11 mouse cellular contexts compared by ENCODE assay signal in genomic region chr1:194742901-194743422, GRCm38 (mm10).
A peak's percentile ranks its signal among the peaks of the same experiment; 100 is the strongest.
DNase-seq lines count a peak whose midpoint lies in the region; ATAC-seq and TF ChIP-seq lines count a peak whose summit lies in the region.
"Had no signal": no experiment of that assay in that cellular context is flagged by ENCODE, and none has a peak within 500 bp of the region (broad histone marks: within the 10 kb centered on the region; RNA-seq: fewer than 3 reads in every experiment).

No protein-coding gene starts in this region.

- H3K36me3 ChIP-seq in hindbrain, embryonic 10.5 days: peaks cover 13% of the 10 kb centered on the region
- no peaks in the 10 kb centered on the region for H3K36me3 ChIP-seq in hindbrain, embryonic 11.5 days (ENCODE audit: control insufficient read depth, insufficient read depth, low read length)
- H3K36me3 ChIP-seq in embryonic facial prominence, embryonic 14.5 days (ENCODE audit: control insufficient read depth, insufficient read depth, low read length): peaks cover 3% of the 10 kb centered on the region; the same call in 1 of the 2 replicates
- H3K36me3 ChIP-seq in stomach, postnatal 0 days (ENCODE audit: control insufficient read depth, insufficient read depth, low read length): no peaks in the 10 kb centered on the region

- no peak overlapping the region for H3K4me2 ChIP-seq in hindbrain, embryonic 11.5 days (replicated peaks; ENCODE audit: low read depth, low read length)
- H3K4me2 ChIP-seq in embryonic facial prominence, embryonic 14.5 days (ENCODE audit: low read depth, low read length): no peak overlapping the region
- no peak overlapping the region for H3K4me2 ChIP-seq in stomach, postnatal 0 days (replicated peaks; ENCODE audit: low read depth)

- H3K9me3 ChIP-seq in hindbrain, embryonic 10.5 days: no peaks in the 10 kb centered on the region
- H3K9me3 ChIP-seq in hindbrain, embryonic 11.5 days (ENCODE audit: control insufficient read depth, low read length): no peaks in the 10 kb centered on the region
- no peaks in the 10 kb centered on the region for H3K9me3 ChIP-seq in embryonic facial prominence, embryonic 14.5 days (ENCODE audit: control insufficient read depth, low read length)
- no peaks in the 10 kb centered on the region for H3K9me3 ChIP-seq in stomach, postnatal 0 days (ENCODE audit: control insufficient read depth, low read length)

- no peak for TF ChIP-seq EP300 in stomach, postnatal 0 days (optimal IDR thresholded peaks at IDR 0.05)

- H3K4me1 ChIP-seq in hindbrain, embryonic 10.5 days (replicated peaks): peaks cover 37% of the 10 kb centered on the region
- no peaks in the 10 kb centered on the region for H3K4me1 ChIP-seq in hindbrain, embryonic 11.5 days (replicated peaks; ENCODE audit: control insufficient read depth, insufficient read depth, low read length)
- H3K4me1 ChIP-seq in embryonic facial prominence, embryonic 14.5 days (ENCODE audit: control insufficient read depth, insufficient read depth, low read length): peaks cover 36% of the 10 kb centered on the region
- 0 out of 2 replicates have a peak, but pooled peaks cover 4% of the 10 kb centered on the region for H3K4me1 ChIP-seq in stomach, postnatal 0 days (replicated peaks; ENCODE audit: control insufficient read depth, insufficient read depth)

- no peaks in the 10 kb centered on the region for H3K27me3 ChIP-seq in hindbrain, embryonic 10.5 days (ENCODE audit: insufficient read depth, poor library complexity, severe bottlenecking)
- no peaks in the 10 kb centered on the region for H3K27me3 ChIP-seq in hindbrain, embryonic 11.5 days (ENCODE audit: control insufficient read depth, insufficient read depth, low read length)
- H3K27me3 ChIP-seq in embryonic facial prominence, embryonic 14.5 days (replicated peaks; ENCODE audit: control insufficient read depth, insufficient read depth, low read length): no peaks in the 10 kb centered on the region
- no peaks in the 10 kb centered on the region for H3K27me3 ChIP-seq in stomach, postnatal 0 days (ENCODE audit: control insufficient read depth, insufficient read depth, low read length)

- TF ChIP-seq CTCF in stomach, postnatal 0 days (IDR thresholded peaks at IDR 0.05; ENCODE audit: low read depth): no peak

- no peak overlapping the region for H3K4me3 ChIP-seq in hindbrain, embryonic 10.5 days
- no peak overlapping the region for H3K4me3 ChIP-seq in hindbrain, embryonic 11.5 days (ENCODE audit: low read depth, low read length)
- H3K4me3 ChIP-seq in embryonic facial prominence, embryonic 14.5 days (ENCODE audit: low read depth, low read length): no peak overlapping the region
- H3K4me3 ChIP-seq in stomach, postnatal 0 days (ENCODE audit: low read depth, low read length): no peak overlapping the region
- H3K4me3 ChIP-seq: erythroblast, embryonic 14.5 days had no signal

- no peak overlapping the region for H3K9ac ChIP-seq in hindbrain, embryonic 11.5 days (ENCODE audit: low read depth, low read length)
- no peak overlapping the region for H3K9ac ChIP-seq in embryonic facial prominence, embryonic 14.5 days (ENCODE audit: low read depth, low read length)
- no peak overlapping the region for H3K9ac ChIP-seq in stomach, postnatal 0 days (ENCODE audit: low read length)
- H3K9ac ChIP-seq: liver, embryonic 14.5 days had no signal

- DNase-seq in hindbrain, embryonic 10.5 days (ENCODE audit: low spot score): peak; percentile 8
- DNase-seq in hindbrain, embryonic 11.5 days (ENCODE audit: low spot score): no peak
- DNase-seq in brain, adult 2 months (ENCODE audit: low read depth, low spot score): peak; percentile 87
- peak; percentile 82 for DNase-seq in embryonic facial prominence, embryonic 14.5 days (ENCODE audit: low spot score)
- peak; percentile 79 for DNase-seq in layer of hippocampus, adult 9-11 months
- DNase-seq in ovary, adult 18-20 months (ENCODE audit: low spot score): no peak
- no peak for DNase-seq in stomach, postnatal 0 days (ENCODE audit: low spot score)
- DNase-seq: kidney, postnatal 10 days had no signal

- WGBS in hindbrain, embryonic 10.5 days: 45% methylated on average over 2 of the region's 2 CpGs
- WGBS in hindbrain, embryonic 11.5 days: 35% methylated on average over 2 of the region's 2 CpGs
- 41% methylated on average over 2 of the region's 2 CpGs for WGBS in embryonic facial prominence, embryonic 14.5 days
- 39% methylated on average over 2 of the region's 2 CpGs for WGBS in stomach, postnatal 0 days

- no peak for ATAC-seq in hindbrain, embryonic 11.5 days (ENCODE audit: low FRiP score)
- no peak for ATAC-seq in embryonic facial prominence, embryonic 14.5 days (ENCODE audit: low read depth)
- ATAC-seq in stomach, postnatal 0 days (ENCODE audit: low FRiP score, low TSS enrichment): no peak
- ATAC-seq: activated CD4-positive, CD25-positive, alpha-beta regulatory T cell, adult 4 months had no signal

- no peak overlapping the region for H3K27ac ChIP-seq in hindbrain, embryonic 10.5 days
- no peak overlapping the region for H3K27ac ChIP-seq in hindbrain, embryonic 11.5 days (ENCODE audit: low read depth, low read length)
- H3K27ac ChIP-seq in embryonic facial prominence, embryonic 14.5 days (replicated peaks; ENCODE audit: low read depth, low read length): peak overlapping the region; percentile 11; the same call in 1 of the 2 replicates
- no peak overlapping the region for H3K27ac ChIP-seq in stomach, postnatal 0 days (replicated peaks)
- H3K27ac ChIP-seq: liver, embryonic 14.5 days had no signal

Comparison
In these comparisons a context has a peak if more than half of its experiments do, and no peak if none do; other contexts are left out.
1. DNase-seq: peak in hindbrain, embryonic 10.5 days (single experiment), brain, adult 2 months (single experiment), embryonic facial prominence, embryonic 14.5 days (single experiment) and layer of hippocampus, adult 9-11 months (single experiment); none in hindbrain, embryonic 11.5 days (single experiment), ovary, adult 18-20 months (single experiment) and stomach, postnatal 0 days (single experiment).